Mouse (Mus musculus) liver, adult 2 months (tissue): ENCODE data around the gene Ppp1r9a. TPM values are rescaled to one million over a fixed set of nuclear protein-coding genes. Genes with fewer than 3 reads are reported as not detected.

Experiments used
- DNase-seq: peaks from one replicate; pipeline ENCODE4 v3.0.0-alpha.2; 2011; ENCODE audit warnings: low read depth, low spot score; ENCODE audit errors: extremely low read depth
- H3K27ac ChIP-seq: fragments of 200-500 bp; replicated peaks from 2 replicates; pipeline ENCODE4 v1.5.1; 2012; ENCODE audit warnings: low read depth, mild to moderate bottlenecking, control low read depth, inconsistent platforms, low read length; ENCODE audit not compliant: insufficient read depth
- H3K27me3 ChIP-seq: fragments of 200-500 bp; 2 replicates; pipeline ENCODE4 v1.6.1; 2012; ENCODE audit warnings: mild to moderate bottlenecking, moderate library complexity, low read length, inconsistent platforms; ENCODE audit not compliant: control insufficient read depth, insufficient read depth
- H3K36me3 ChIP-seq: fragments of 200-500 bp; 2 replicates; pipeline ENCODE4 v1.6.1; 2012; ENCODE audit warnings: low read length, inconsistent platforms; ENCODE audit not compliant: control insufficient read depth, insufficient read depth
- H3K4me1 ChIP-seq: fragments of 200-500 bp; 2 replicates; pipeline ENCODE4 v1.6.1; 2011; ENCODE audit warnings: low read length; ENCODE audit not compliant: control insufficient read depth, insufficient read depth
- H3K4me3 ChIP-seq: fragments of 200-500 bp; 2 replicates; pipeline ENCODE4 v1.5.1; 2011; ENCODE audit warnings: low read depth, mild to moderate bottlenecking, control low read depth, low read length, moderate library complexity; ENCODE audit not compliant: insufficient read depth
- H3K79me2 ChIP-seq: fragments of 200-500 bp; 2 replicates; pipeline ENCODE4 v1.6.1; 2012; ENCODE audit warnings: inconsistent platforms, mild to moderate bottlenecking, low read length, moderate library complexity; ENCODE audit not compliant: control insufficient read depth, insufficient read depth
- H3K9ac ChIP-seq: fragments of 200-500 bp; 2 replicates; pipeline ENCODE4 v1.6.1; 2012; ENCODE audit warnings: low read depth, mild to moderate bottlenecking, control low read depth, inconsistent platforms, low read length
- CTCF ChIP-seq: fragments of 200-500 bp; IDR thresholded peaks from 2 replicates; pipeline ENCODE4 v1.5.1; 2011; ENCODE audit warnings: low read depth, low read length, control low read depth
- POLR2A ChIP-seq: fragments of 200-500 bp; IDR thresholded peaks from 2 replicates; pipeline ENCODE4 v1.6.1; 2011; ENCODE audit warnings: low read length, control low read depth; ENCODE audit not compliant: insufficient read depth; ENCODE audit errors: extremely low read depth
- WGBS: fragments of 180-500 bp; shearing (Covaris S2); methylation state at CpG from one replicate; pipeline ENCODE4 v1.1.7; 2018; 5-methylcytosine and 5-hydroxymethylcytosine counted together
- polyA plus RNA-seq: library from polyadenylated mRNA; depleted of rRNA; stranded (reverse); fragments of >200 nt; gene quantifications from 2 replicates; pipeline ENCODE4 v1.2.3, GENCODE M21; 2012
- total RNA-seq: library from RNA; depleted of rRNA; stranded (reverse); fragments of >200 nt; gene quantifications from 2 replicates; pipeline ENCODE4 v1.2.3, GENCODE M21; 2014

The Ppp1r9a gene
- total and polyA plus RNA-seq, 2 experiments, result 0.75 to 3.0 TPM

DNA sequence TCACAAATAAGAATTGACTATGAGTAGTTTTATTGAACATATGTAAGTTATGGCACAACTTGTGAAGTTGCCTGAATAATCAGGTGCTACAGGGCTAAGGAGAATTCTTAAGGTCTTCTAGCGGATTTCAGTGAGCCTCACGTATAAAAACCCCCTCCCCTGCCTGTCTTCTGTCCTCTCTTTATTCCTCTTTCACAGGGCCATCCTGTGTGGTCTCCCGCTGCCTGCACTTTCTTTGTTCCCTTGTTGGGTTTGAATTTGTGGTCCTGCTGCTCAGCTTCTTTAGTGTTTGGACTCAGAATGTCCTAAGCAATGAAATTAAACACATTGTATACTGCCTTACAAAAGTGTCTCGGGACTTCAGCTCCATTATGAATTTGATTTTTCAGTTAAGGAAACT lies 110.1 kb downstream of the Ppp1r9a start:
- H3K36me3 ChIP-seq, result no peaks in the 10 kb centered on the region
- no peak for TF ChIP-seq POLR2A
- no peak for TF ChIP-seq CTCF

DNA sequence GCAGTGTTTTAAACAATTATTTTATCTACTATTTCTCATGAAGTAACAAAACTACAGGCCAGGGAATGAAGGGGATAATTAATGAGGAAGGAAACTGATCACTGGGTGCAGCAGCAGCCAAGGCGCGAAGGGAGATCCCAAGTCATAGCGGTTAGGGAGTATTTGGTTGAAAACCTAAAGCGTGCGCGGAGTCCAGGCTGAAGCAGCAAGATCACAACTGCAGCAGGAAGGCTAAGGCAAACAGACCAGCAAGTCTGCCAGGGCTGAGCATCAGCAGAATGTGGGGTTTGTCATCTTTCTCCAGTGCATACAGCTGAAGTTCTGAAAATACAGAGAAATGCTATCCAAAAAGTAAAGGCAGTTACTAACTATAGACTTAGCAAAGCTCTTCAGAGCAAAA lies 111.8 kb downstream of the Ppp1r9a start:
- 89% methylated on average over 6 of the region's 6 CpGs for WGBS
- H3K4me3 ChIP-seq, result no peak overlapping the region
- DNase-seq, result no peak
- TF ChIP-seq CTCF, result no peak
- no peak for TF ChIP-seq POLR2A
- no peak overlapping the region for H3K9ac ChIP-seq
- H3K36me3 ChIP-seq, result no peaks in the 10 kb centered on the region
- H3K79me2 ChIP-seq, result no peaks in the 10 kb centered on the region
- no peaks in the 10 kb centered on the region for H3K4me1 ChIP-seq
- H3K27me3 ChIP-seq, result no peaks in the 10 kb centered on the region
- no peak overlapping the region for H3K27ac ChIP-seq

More for the DNA sequence above, 110.1 kb downstream of the Ppp1r9a start:
- Histone ChIP-seq H3K27me3 (no peaks in the 10 kb centered on the region), H3K4me1 (peaks cover 2% of the 10 kb centered on the region; the same call in 1 of the 2 replicates), H3K4me3 (no peak overlapping the region), H3K79me2 (no peaks in the 10 kb centered on the region), H3K9ac (no peak overlapping the region), H3K27ac (no peak overlapping the region)
- 99% methylated on average over 4 of the region's 4 CpGs for WGBS
- no peak for DNase-seq

DNA sequence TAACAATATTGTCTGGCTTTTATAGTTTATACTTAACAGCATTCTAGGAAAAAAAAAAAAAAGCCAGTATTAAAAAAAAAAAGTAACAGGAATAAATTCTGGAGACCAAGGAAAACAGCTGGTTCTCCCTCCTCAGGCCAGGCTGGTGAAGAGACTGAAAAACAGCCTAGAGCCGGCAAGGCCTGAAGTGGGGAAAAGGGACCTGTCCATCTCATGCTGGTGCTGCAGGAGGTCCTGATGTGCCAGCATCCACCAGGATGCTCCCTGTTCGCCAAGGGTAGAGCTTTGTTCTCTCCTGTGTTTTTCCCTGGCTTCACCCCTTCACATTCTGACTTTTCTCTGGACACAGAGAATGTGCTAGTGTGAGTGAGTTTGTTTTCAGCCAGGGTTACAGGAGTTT lies 112.5 kb downstream of the Ppp1r9a start:
- Histone ChIP-seq H3K79me2 (no peaks in the 10 kb centered on the region), H3K4me1 (no peaks in the 10 kb centered on the region), H3K27ac (no peak overlapping the region), H3K9ac (no peak overlapping the region), H3K27me3 (no peaks in the 10 kb centered on the region), H3K36me3 (no peaks in the 10 kb centered on the region), H3K4me3 (no peak overlapping the region)
- 92% methylated on average over 2 of the region's 2 CpGs for WGBS
- no peak for TF ChIP-seq POLR2A
- TF ChIP-seq CTCF, result no peak
- DNase-seq, result no peak

DNA sequence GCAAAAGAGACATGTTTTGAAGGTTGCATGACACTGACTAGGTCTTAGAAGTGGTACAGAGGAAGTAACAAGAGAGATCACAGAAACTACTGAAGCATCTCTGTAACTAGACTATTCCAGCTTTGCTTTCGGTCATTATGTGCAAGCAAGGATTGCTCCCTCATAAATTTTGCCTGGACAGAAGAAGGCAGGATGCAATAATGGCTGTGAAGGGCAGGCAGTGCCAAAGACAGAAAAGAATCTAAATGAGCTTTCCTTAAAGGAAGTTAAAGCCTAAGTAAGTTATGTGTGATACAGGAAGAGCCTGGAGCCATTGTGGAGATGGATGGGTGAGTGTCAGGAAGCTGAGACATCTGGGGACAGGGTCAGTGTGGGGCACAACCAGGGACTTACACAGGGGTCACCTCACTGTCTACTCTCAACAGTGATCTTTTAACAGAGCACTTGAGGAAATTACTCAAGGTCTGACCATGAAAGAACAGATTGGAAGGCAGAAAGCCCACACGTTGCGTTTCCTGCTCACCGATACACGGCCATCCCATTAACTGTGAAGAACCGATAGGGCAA lies 115.3 kb downstream of the Ppp1r9a start:
- no peaks in the 10 kb centered on the region for H3K27me3 ChIP-seq
- no peaks in the 10 kb centered on the region for H3K36me3 ChIP-seq
- H3K4me3 ChIP-seq, result no peak overlapping the region
- no peaks in the 10 kb centered on the region for H3K4me1 ChIP-seq
- DNase-seq, result no peak
- TF ChIP-seq CTCF (no peak), POLR2A (no peak)
- 85% methylated on average over 6 of the region's 6 CpGs for WGBS
- no peak overlapping the region for H3K9ac ChIP-seq
- no peak overlapping the region for H3K27ac ChIP-seq
- H3K79me2 ChIP-seq, result no peaks in the 10 kb centered on the region

DNA sequence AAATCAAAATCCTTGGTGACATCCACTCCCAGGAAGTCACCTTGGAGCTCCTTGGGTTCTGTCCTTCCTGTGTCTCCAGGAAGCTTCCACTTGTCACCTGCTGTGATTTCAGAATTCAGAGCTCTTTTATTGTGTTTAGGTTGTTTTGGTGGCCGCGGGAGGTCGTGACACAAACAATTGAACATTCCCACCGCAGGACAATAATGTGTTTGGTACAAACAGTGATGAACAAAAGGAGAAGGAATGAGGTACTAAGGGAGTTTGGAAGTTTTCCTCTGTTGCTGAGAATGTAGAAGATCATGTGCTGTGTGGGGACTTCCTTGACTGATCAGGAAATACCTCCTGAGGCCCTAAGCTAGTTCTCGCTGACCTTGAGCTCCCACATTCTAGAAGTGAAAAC lies 116.5 kb downstream of the Ppp1r9a start:
- DNase-seq, result no peak
- Histone ChIP-seq H3K36me3 (no peaks in the 10 kb centered on the region), H3K4me3 (no peak overlapping the region), H3K79me2 (no peaks in the 10 kb centered on the region), H3K27me3 (no peaks in the 10 kb centered on the region), H3K27ac (no peak overlapping the region), H3K4me1 (no peaks in the 10 kb centered on the region), H3K9ac (no peak overlapping the region)
- WGBS, result 82% methylated on average over 5 of the region's 5 CpGs
- TF ChIP-seq CTCF (no peak), POLR2A (no peak)

DNA sequence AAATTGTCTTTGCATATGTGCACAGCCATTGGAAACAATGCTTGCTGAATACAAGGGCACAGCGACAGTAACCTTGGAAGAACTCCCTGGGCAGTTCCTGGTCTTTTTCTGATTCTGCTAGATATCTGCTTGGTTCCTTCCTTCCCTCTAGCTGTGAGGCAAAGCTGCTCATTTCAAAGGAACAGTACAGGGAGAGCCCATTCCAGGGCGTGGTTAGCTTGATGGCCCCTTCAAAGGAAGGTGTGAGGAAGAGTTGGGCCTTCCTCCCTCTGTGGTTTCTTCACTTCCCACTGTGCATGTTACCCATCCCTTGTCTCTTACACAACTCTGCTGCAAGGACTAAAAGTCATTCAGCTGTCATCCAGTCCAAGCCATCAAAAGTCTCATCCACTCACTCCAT lies 117.3 kb downstream of the Ppp1r9a start:
- H3K79me2 ChIP-seq, result no peaks in the 10 kb centered on the region
- H3K4me1 ChIP-seq, result no peaks in the 10 kb centered on the region
- TF ChIP-seq CTCF (no peak), POLR2A (no peak)
- H3K27me3 ChIP-seq, result no peaks in the 10 kb centered on the region
- H3K9ac ChIP-seq, result no peak overlapping the region
- no peaks in the 10 kb centered on the region for H3K36me3 ChIP-seq
- DNase-seq, result no peak
- no peak overlapping the region for H3K27ac ChIP-seq
- 84% methylated on average over 2 of the region's 2 CpGs for WGBS
- no peak overlapping the region for H3K4me3 ChIP-seq
